Mouse (Mus musculus) heart, postnatal 4 days (tissue): Measurements from ENCODE around the gene Camsap1. TPM values are rescaled to one million over a fixed set of nuclear protein-coding genes. Genes with fewer than 3 reads are reported as not detected.

Source experiments
- DNase-seq: peaks from one replicate; pipeline ENCODE4 v3.0.0; 2021
- total RNA-seq, 2 experiments: library from RNA; stranded (reverse); gene quantifications; 2 replicates each; pipeline ENCODE4 v1.2.3; 2021

Camsap1 gene
- total RNA-seq, 2 experiments from 2014 or later: 30.1 to 33.3 TPM

DNA sequence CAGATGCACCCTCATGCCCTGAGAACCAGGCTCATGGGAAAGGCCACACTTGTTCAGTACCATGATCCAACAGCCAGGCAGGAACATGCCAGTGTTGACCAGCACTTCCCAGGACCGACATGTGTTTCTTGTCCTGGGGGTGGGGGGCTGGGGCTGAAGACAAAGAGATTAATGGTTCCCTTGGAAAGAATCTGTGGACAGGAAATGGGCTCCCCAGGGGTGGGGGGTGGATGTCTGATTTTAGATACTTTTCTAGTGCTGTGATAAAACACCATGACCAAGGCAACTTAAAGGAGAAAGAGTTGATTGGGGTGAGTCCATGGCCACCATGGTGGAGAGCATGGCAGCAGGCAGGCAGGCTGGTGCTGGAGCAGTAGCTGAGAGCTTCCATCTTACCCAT is 100.8 kb downstream of the Camsap1 start:
- DNase-seq: no peak

- DNase-seq: no peak
Observed at GRCm38 (mm10) chr2:25879061-25879460, 104.0 kb downstream of the Camsap1 start.

- DNase-seq: no peak
Observed at GRCm38 (mm10) chr2:25878516-25878915, 104.6 kb downstream of the Camsap1 start.

DNA sequence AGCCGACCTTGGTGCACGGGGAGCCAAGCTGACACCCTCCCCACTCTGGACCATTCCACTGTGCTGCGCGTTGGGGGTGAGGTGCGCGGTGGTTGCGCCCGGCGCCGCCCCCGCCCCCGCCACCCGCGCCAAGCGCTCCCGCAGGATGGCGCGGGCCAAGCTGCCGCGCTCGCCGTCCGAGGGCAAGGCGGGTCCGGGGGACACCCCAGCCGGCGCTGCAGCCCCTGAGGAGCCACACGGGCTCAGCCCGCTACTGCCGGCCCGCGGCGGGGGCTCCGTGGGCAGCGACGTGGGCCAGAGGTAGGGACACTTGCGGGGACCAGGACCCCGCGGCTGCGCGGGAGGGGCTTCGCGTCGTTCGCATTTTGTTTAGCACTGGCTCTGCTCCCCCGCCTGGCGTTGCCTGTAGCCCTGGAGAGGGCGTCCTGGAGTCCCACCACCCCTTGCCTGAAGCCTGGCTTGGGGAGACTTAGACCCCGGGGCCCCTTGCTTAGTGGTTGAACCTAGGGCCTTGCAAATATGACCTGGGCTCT is 105.3 kb downstream of the Camsap1 start:
- DNase-seq: no peak

DNA sequence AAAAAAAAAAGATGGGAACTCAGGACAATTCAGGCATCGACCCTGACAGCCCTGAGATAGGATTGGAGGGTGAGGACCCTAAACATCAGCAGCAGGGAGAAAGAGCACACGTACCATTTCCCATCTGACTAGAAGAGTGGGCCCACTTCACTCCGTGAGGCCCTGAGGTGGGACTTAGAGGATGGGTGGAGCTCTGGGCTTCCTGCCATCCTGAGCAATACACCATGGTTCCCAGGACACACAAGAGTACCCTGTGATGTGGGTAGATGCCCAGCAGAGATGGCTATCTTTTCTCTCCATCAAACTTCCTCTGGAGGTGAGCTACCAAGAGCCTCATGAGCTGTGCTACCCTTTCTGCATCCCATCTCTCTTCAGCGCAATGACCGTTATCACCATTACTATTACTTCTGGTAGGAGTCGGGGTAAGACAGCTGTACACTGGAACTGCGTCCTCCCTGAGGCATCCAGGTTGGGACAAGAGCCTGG is 105.8 kb downstream of the Camsap1 start:
- no peak for DNase-seq

Other genes with a start within 250 kb of the Camsap1 start
- gene Obp2b, start 246.3 kb downstream of the Camsap1 start, total RNA-seq: not detected
- gene Lcn3, start 217.7 kb downstream of the Camsap1 start, total RNA-seq: not detected
- gene Lcn11, start 206.3 kb downstream of the Camsap1 start, total RNA-seq: not detected
- not detected for gene Gm13539, start 201.0 kb downstream of the Camsap1 start, total RNA-seq
- not detected for gene Glt6d1, start 167.4 kb downstream of the Camsap1 start, total RNA-seq
- gene Lcn9, start 160.1 kb downstream of the Camsap1 start, total RNA-seq: not detected
- gene Sohlh1, start 136.0 kb downstream of the Camsap1 start, total RNA-seq: not detected
- gene Kcnt1, start 119.5 kb downstream of the Camsap1 start, total RNA-seq: under 1 TPM; 0.32 to 0.52 TPM
- 10 to 100 TPM; 60.3 to 62.4 TPM for gene Ubac1, start 38.5 kb upstream of the Camsap1 start, total RNA-seq
- gene Nacc2, start 139.9 kb upstream of the Camsap1 start, total RNA-seq: 10 to 100 TPM; 11.1 to 11.4 TPM
- not detected for gene Lhx3, start 225.0 kb upstream of the Camsap1 start, total RNA-seq